Mouse (Mus musculus): Measurements from ENCODE around the gene Gm9857. TPM values are rescaled to one million over a fixed set of nuclear protein-coding genes. Genes with fewer than 3 reads are reported as not detected.

The Gm9857 gene
- polyA plus RNA-seq, 1 experiment = not detected

GRCm38 (mm10) chr3:108963776-108964175, 23.5 kb upstream of the Gm9857 start:
- no peak for TF ChIP-seq MAX (IDR thresholded peaks at IDR 0.05)
- no peak for TF ChIP-seq CTCF (IDR thresholded peaks at IDR 0.05; ENCODE audit: control insufficient read depth, insufficient read depth, insufficient read length)
- no peak for TF ChIP-seq MYOD1 (IDR thresholded peaks at IDR 0.05; ENCODE audit: control insufficient read depth, insufficient read length, low read depth)
- TF ChIP-seq MYOG (IDR thresholded peaks at IDR 0.05; ENCODE audit: control insufficient read depth, extremely low read depth, insufficient read length) = no peak
- no peak for TF ChIP-seq USF1 (IDR thresholded peaks at IDR 0.05; ENCODE audit: low read depth)
- TF ChIP-seq CEBPB (IDR thresholded peaks at IDR 0.05; ENCODE audit: low read depth) = no peak
- TF ChIP-seq FOSL1 (IDR thresholded peaks at IDR 0.05; ENCODE audit: insufficient read depth, low read length, poor library complexity, severe bottlenecking) = no peak
- H3K79me3 ChIP-seq (ENCODE audit: low read depth) = no peaks in the 10 kb centered on the region

GRCm38 (mm10) chr3:108963278-108963677, 23.0 kb upstream of the Gm9857 start:
- Histone ChIP-seq H3K4me3 (ENCODE audit: insufficient read depth, poor library complexity, severe bottlenecking) (no peak overlapping the region), H3K79me3 (ENCODE audit: low read depth) (no peaks in the 10 kb centered on the region), H3K79me2 (ENCODE audit: control insufficient read depth, insufficient read depth) (no peaks in the 10 kb centered on the region), H3K36me3 (ENCODE audit: control insufficient read depth, insufficient read depth) (no peaks in the 10 kb centered on the region), H3K27me3 (ENCODE audit: control insufficient read depth, insufficient read depth, insufficient read length) (no peaks in the 10 kb centered on the region), H3ac (ENCODE audit: control insufficient read depth, insufficient read length, low read depth) (no peak overlapping the region)
- TF ChIP-seq USF1 (IDR thresholded peaks at IDR 0.05; ENCODE audit: low read depth) (no peak), CEBPB (IDR thresholded peaks at IDR 0.05; ENCODE audit: low read depth) (no peak), FOSL1 (IDR thresholded peaks at IDR 0.05; ENCODE audit: insufficient read depth, low read length, poor library complexity, severe bottlenecking) (no peak), MYOG (IDR thresholded peaks at IDR 0.05; ENCODE audit: control insufficient read depth, extremely low read depth, insufficient read length) (no peak), MAX (IDR thresholded peaks at IDR 0.05) (no peak), MYOD1 (IDR thresholded peaks at IDR 0.05; ENCODE audit: control insufficient read depth, insufficient read length, low read depth) (no peak), CTCF (IDR thresholded peaks at IDR 0.05; ENCODE audit: control insufficient read depth, insufficient read depth, insufficient read length) (no peak)

More at GRCm38 (mm10) chr3:108963776-108964175, 23.5 kb upstream of the Gm9857 start:
- H3ac ChIP-seq (ENCODE audit: control insufficient read depth, insufficient read length, low read depth) = no peak overlapping the region
- H3K4me3 ChIP-seq (ENCODE audit: insufficient read depth, poor library complexity, severe bottlenecking) = no peak overlapping the region
- no peaks in the 10 kb centered on the region for H3K27me3 ChIP-seq (ENCODE audit: control insufficient read depth, insufficient read depth, insufficient read length)
- no peaks in the 10 kb centered on the region for H3K79me2 ChIP-seq (ENCODE audit: control insufficient read depth, insufficient read depth)
- no peaks in the 10 kb centered on the region for H3K36me3 ChIP-seq (ENCODE audit: control insufficient read depth, insufficient read depth)

- H3K79me2 ChIP-seq (ENCODE audit: control insufficient read depth, insufficient read depth) = no peaks in the 10 kb centered on the region
- H3K4me3 ChIP-seq (ENCODE audit: insufficient read depth, poor library complexity, severe bottlenecking) = no peak overlapping the region
- H3K79me3 ChIP-seq (ENCODE audit: low read depth) = no peaks in the 10 kb centered on the region
- H3K27me3 ChIP-seq (ENCODE audit: control insufficient read depth, insufficient read depth, insufficient read length) = no peaks in the 10 kb centered on the region
- no peak overlapping the region for H3ac ChIP-seq (ENCODE audit: control insufficient read depth, insufficient read length, low read depth)
- no peaks in the 10 kb centered on the region for H3K36me3 ChIP-seq (ENCODE audit: control insufficient read depth, insufficient read depth)
- TF ChIP-seq FOSL1 (IDR thresholded peaks at IDR 0.05; ENCODE audit: insufficient read depth, low read length, poor library complexity, severe bottlenecking) (no peak), MAX (IDR thresholded peaks at IDR 0.05) (no peak), MYOG (IDR thresholded peaks at IDR 0.05; ENCODE audit: control insufficient read depth, extremely low read depth, insufficient read length) (no peak), CEBPB (IDR thresholded peaks at IDR 0.05; ENCODE audit: low read depth) (no peak), CTCF (IDR thresholded peaks at IDR 0.05; ENCODE audit: control insufficient read depth, insufficient read depth, insufficient read length) (no peak), USF1 (IDR thresholded peaks at IDR 0.05; ENCODE audit: low read depth) (no peak), MYOD1 (IDR thresholded peaks at IDR 0.05; ENCODE audit: control insufficient read depth, insufficient read length, low read depth) (no peak)
These were observed 21.4 kb upstream of the Gm9857 start for GRCm38 (mm10) chr3:108961655-108962054.

- Histone ChIP-seq H3K4me3 (ENCODE audit: insufficient read depth, poor library complexity, severe bottlenecking) (no peak overlapping the region), H3K79me2 (ENCODE audit: control insufficient read depth, insufficient read depth) (no peaks in the 10 kb centered on the region), H3K79me3 (ENCODE audit: low read depth) (no peaks in the 10 kb centered on the region), H3K36me3 (ENCODE audit: control insufficient read depth, insufficient read depth) (no peaks in the 10 kb centered on the region), H3K27me3 (ENCODE audit: control insufficient read depth, insufficient read depth, insufficient read length) (no peaks in the 10 kb centered on the region), H3ac (ENCODE audit: control insufficient read depth, insufficient read length, low read depth) (no peak overlapping the region)
- TF ChIP-seq MYOD1 (IDR thresholded peaks at IDR 0.05; ENCODE audit: control insufficient read depth, insufficient read length, low read depth) (no peak), FOSL1 (IDR thresholded peaks at IDR 0.05; ENCODE audit: insufficient read depth, low read length, poor library complexity, severe bottlenecking) (no peak), CEBPB (IDR thresholded peaks at IDR 0.05; ENCODE audit: low read depth) (no peak), MYOG (IDR thresholded peaks at IDR 0.05; ENCODE audit: control insufficient read depth, extremely low read depth, insufficient read length) (no peak), CTCF (IDR thresholded peaks at IDR 0.05; ENCODE audit: control insufficient read depth, insufficient read depth, insufficient read length) (no peak), USF1 (IDR thresholded peaks at IDR 0.05; ENCODE audit: low read depth) (no peak), MAX (IDR thresholded peaks at IDR 0.05) (no peak)
These were observed 21.0 kb upstream of the Gm9857 start for GRCm38 (mm10) chr3:108961226-108961625.

- TF ChIP-seq USF1 (IDR thresholded peaks at IDR 0.05; ENCODE audit: low read depth) = no peak
- no peak for TF ChIP-seq MAX (IDR thresholded peaks at IDR 0.05)
- no peak for TF ChIP-seq CTCF (IDR thresholded peaks at IDR 0.05; ENCODE audit: control insufficient read depth, insufficient read depth, insufficient read length)
- no peak for TF ChIP-seq CEBPB (IDR thresholded peaks at IDR 0.05; ENCODE audit: low read depth)
- no peak for TF ChIP-seq MYOG (IDR thresholded peaks at IDR 0.05; ENCODE audit: control insufficient read depth, extremely low read depth, insufficient read length)
- no peak for TF ChIP-seq FOSL1 (IDR thresholded peaks at IDR 0.05; ENCODE audit: insufficient read depth, low read length, poor library complexity, severe bottlenecking)
- no peak for TF ChIP-seq MYOD1 (IDR thresholded peaks at IDR 0.05; ENCODE audit: control insufficient read depth, insufficient read length, low read depth)
- H3K36me3 ChIP-seq (ENCODE audit: control insufficient read depth, insufficient read depth) = no peaks in the 10 kb centered on the region
These were observed 19.5 kb upstream of the Gm9857 start for GRCm38 (mm10) chr3:108959680-108960295.

More at GRCm38 (mm10) chr3:108959680-108960295, 19.5 kb upstream of the Gm9857 start:
- H3K79me3 ChIP-seq (ENCODE audit: low read depth) = no peaks in the 10 kb centered on the region
- no peaks in the 10 kb centered on the region for H3K79me2 ChIP-seq (ENCODE audit: control insufficient read depth, insufficient read depth)
- H3K27me3 ChIP-seq (ENCODE audit: control insufficient read depth, insufficient read depth, insufficient read length) = no peaks in the 10 kb centered on the region
- no peak overlapping the region for H3K4me3 ChIP-seq (ENCODE audit: insufficient read depth, poor library complexity, severe bottlenecking)
- no peak overlapping the region for H3ac ChIP-seq (ENCODE audit: control insufficient read depth, insufficient read length, low read depth)

Data from C2C12 (cell line).